Mouse (Mus musculus): ENCODE measurements around the gene Camk1d. TPM values are rescaled to one million over a fixed set of nuclear protein-coding genes. Genes with fewer than 3 reads are reported as not detected.
A peak's percentile ranks its signal among the peaks of the same experiment; 100 is the strongest.
"Not testable (repeated sequence)": the region's sequence is repeated elsewhere in the genome, so short reads cannot be mapped to it uniquely, and the experiment has no call there.

The Camk1d gene
- polyA plus RNA-seq, 1 experiment from 2014 or later: 5.6 TPM

DNA sequence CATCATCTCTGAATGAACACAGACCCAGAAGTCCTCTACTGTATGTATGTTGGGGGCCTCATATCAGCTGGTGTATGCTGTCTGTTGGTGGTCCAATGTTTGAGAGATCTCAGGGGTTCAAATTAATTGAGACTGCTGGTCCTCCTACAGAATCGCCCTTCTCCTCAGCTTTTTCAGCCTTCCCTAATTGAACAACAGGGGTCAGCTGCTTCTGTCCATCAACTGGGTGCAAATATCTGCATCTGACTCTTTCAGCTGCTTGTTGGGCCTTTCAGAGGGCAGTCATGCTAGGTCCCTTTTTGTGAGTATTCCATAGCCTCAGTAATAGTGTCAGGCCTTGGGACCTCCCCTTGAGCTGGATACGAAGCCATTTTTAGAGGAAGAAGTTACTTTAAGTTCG, 174.4 kb downstream of the Camk1d start:
- H3K4me1 ChIP-seq (ENCODE audit: control insufficient read depth in 2 of 2, insufficient read depth in 2 of 2, low read length in 2 of 2); H3K27me3 ChIP-seq (ENCODE audit: control insufficient read depth, insufficient read depth, low read length); H3K9me3 ChIP-seq (ENCODE audit: control insufficient read depth, low read length); H3K4me3 ChIP-seq (ENCODE audit: control insufficient read depth in 1 of 2, insufficient read depth in 1 of 2, low read depth in 1 of 2, low read length in 2 of 2); H3K9ac ChIP-seq (ENCODE audit: low read length); H3K36me3 ChIP-seq (ENCODE audit: control insufficient read depth, insufficient read depth, low read length); H3K4me2 ChIP-seq (ENCODE audit: low read length); H3K27ac ChIP-seq (replicated peaks in 1 of 2; ENCODE audit: control insufficient read depth in 1 of 2, insufficient read depth in 1 of 2, low read depth in 2 of 2, low read length in 2 of 2); ATAC-seq (ENCODE audit: insufficient number of reproducible peaks, insufficient read depth, low FRiP score, low read depth): not testable (repeated sequence)
- WGBS: 67% methylated on average over 3 of the region's 3 CpGs

DNA sequence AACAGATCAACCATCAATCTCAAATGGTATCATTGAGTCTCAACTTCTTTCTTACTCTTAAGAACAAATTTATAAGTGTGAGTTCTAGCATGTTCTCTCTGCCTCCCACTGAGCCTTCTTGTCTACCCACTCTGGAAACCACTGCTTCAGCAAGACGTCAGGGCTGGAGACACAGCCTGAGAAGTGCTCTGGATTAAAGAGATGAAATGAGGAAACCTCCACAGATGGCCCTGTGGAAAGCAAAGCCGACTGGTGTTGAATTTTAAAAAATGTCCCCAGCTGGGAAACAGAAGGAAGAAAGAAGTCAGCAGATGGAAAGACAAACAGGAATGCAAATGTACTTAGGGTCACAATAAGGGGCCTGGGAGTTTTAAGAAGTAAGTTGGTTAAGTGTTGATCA, 180.4 kb downstream of the Camk1d start:
- Histone ChIP-seq H3K9me3 (ENCODE audit: control insufficient read depth, low read length) (0 out of 2 replicates have a peak, but pooled peaks cover 2% of the 10 kb centered on the region), H3K4me2 (ENCODE audit: low read length) (no peak overlapping the region), H3K9ac (ENCODE audit: low read length) (no peak overlapping the region), H3K4me3 (ENCODE audit: control insufficient read depth in 1 of 2, insufficient read depth in 1 of 2, low read depth in 1 of 2, low read length in 2 of 2) (no peak overlapping the region), H3K4me1 (ENCODE audit: control insufficient read depth in 2 of 2, insufficient read depth in 2 of 2, low read length in 2 of 2) (no peaks in the 10 kb centered on the region), H3K27ac (replicated peaks in 1 of 2; ENCODE audit: control insufficient read depth in 1 of 2, insufficient read depth in 1 of 2, low read depth in 2 of 2, low read length in 2 of 2) (no peak overlapping the region), H3K27me3 (ENCODE audit: control insufficient read depth, insufficient read depth, low read length) (no peaks in the 10 kb centered on the region), H3K36me3 (ENCODE audit: control insufficient read depth, insufficient read depth, low read length) (no peaks in the 10 kb centered on the region)
- no peak for ATAC-seq (ENCODE audit: insufficient number of reproducible peaks, insufficient read depth, low FRiP score, low read depth)
- 59% methylated on average over 2 of the region's 2 CpGs for WGBS

- H3K4me3 ChIP-seq (ENCODE audit: control insufficient read depth in 1 of 2, insufficient read depth in 1 of 2, low read depth in 1 of 2, low read length in 2 of 2): no peak overlapping the region
- ATAC-seq (ENCODE audit: insufficient number of reproducible peaks, insufficient read depth, low FRiP score, low read depth): no peak
- no peaks in the 10 kb centered on the region for H3K4me1 ChIP-seq (ENCODE audit: control insufficient read depth in 2 of 2, insufficient read depth in 2 of 2, low read length in 2 of 2)
- H3K9me3 ChIP-seq (ENCODE audit: control insufficient read depth, low read length): 0 out of 2 replicates have a peak, but pooled peaks cover 4% of the 10 kb centered on the region
- no peak overlapping the region for H3K4me2 ChIP-seq (ENCODE audit: low read length)
- no peaks in the 10 kb centered on the region for H3K27me3 ChIP-seq (ENCODE audit: control insufficient read depth, insufficient read depth, low read length)
- no peak overlapping the region for H3K27ac ChIP-seq (replicated peaks in 1 of 2; ENCODE audit: control insufficient read depth in 1 of 2, insufficient read depth in 1 of 2, low read depth in 2 of 2, low read length in 2 of 2)
- 72% methylated on average over 2 of the region's 2 CpGs for WGBS
- H3K36me3 ChIP-seq (ENCODE audit: control insufficient read depth, insufficient read depth, low read length): no peaks in the 10 kb centered on the region
- no peak overlapping the region for H3K9ac ChIP-seq (ENCODE audit: low read length)
Observed at GRCm38 (mm10) chr2:5529992-5530391, 184.3 kb downstream of the Camk1d start.

DNA sequence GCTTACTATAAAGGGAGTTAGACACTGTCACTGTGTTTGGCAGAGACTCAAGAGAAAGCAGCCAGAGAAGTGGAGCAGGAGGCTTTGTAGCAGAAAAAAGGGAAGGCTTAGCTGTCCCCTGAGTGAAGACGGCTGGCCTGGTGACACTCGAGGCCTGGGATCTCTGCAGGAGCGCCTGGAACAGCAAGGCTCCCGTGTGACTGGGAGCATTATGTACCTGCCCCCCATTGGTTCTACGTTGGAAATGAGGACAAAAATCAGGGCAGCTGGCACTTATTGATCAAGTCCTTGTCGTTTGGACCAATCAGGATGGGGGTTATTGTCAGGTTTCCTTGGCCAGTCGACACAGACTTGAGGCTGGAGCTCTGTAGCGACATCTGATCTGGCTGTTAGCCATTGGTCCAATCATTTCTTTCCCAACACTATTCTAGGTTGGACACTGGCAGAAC, 195.1 kb downstream of the Camk1d start:
- H3K9me3 ChIP-seq (ENCODE audit: control insufficient read depth, low read length): 0 out of 2 replicates have a peak, but pooled peaks cover under 1% of the 10 kb centered on the region
- peaks cover 8 to 9% of the 10 kb centered on the region in 2 experiments for H3K4me1 ChIP-seq (ENCODE audit: control insufficient read depth in 2 of 2, insufficient read depth in 2 of 2, low read length in 2 of 2)
- 35% methylated on average over 8 of the region's 8 CpGs for WGBS
- no peak overlapping the region for H3K4me2 ChIP-seq (ENCODE audit: low read length)
- no peaks in the 10 kb centered on the region for H3K36me3 ChIP-seq (ENCODE audit: control insufficient read depth, insufficient read depth, low read length)
- ATAC-seq (ENCODE audit: insufficient number of reproducible peaks, insufficient read depth, low FRiP score, low read depth): no peak
- H3K4me3 ChIP-seq (ENCODE audit: control insufficient read depth in 1 of 2, insufficient read depth in 1 of 2, low read depth in 1 of 2, low read length in 2 of 2): no peak overlapping the region
- H3K9ac ChIP-seq (ENCODE audit: low read length): no peak overlapping the region
- H3K27me3 ChIP-seq (ENCODE audit: control insufficient read depth, insufficient read depth, low read length): no peaks in the 10 kb centered on the region
- H3K27ac ChIP-seq (replicated peaks in 1 of 2; ENCODE audit: control insufficient read depth in 1 of 2, insufficient read depth in 1 of 2, low read depth in 2 of 2, low read length in 2 of 2): peak overlapping the region in 1 of 2 experiments; percentile 43; a peak in 1 of 4 replicates

DNA sequence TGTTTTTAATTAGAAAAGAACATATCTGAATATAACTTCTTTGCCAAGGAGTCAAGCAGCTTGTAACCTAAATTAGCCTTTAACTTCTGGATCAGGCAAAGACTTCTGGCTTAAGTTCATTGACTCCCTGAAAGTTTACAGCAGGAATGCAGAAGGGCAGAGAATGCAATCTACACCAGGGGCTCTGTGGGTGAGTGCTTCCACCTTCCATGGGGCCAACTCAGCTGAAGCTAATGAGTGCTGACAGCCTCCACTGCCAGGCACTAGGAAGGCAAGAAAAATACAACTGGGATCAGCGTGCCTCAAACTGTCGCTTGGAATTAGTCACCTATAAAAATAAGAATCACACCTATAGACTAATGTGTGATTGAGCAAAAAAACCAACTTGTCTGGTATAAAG, 199.2 kb downstream of the Camk1d start:
- WGBS: 35% methylated on average over 2 of the region's 2 CpGs
- Histone ChIP-seq H3K27me3 (ENCODE audit: control insufficient read depth, insufficient read depth, low read length) (no peaks in the 10 kb centered on the region), H3K9ac (ENCODE audit: low read length) (no peak overlapping the region), H3K27ac (replicated peaks in 1 of 2; ENCODE audit: control insufficient read depth in 1 of 2, insufficient read depth in 1 of 2, low read depth in 2 of 2, low read length in 2 of 2) (peak overlapping the region; percentile 17 to 39; a peak in 1 of 4 replicates), H3K36me3 (ENCODE audit: control insufficient read depth, insufficient read depth, low read length) (no peaks in the 10 kb centered on the region), H3K9me3 (ENCODE audit: control insufficient read depth, low read length) (peaks cover 4% of the 10 kb centered on the region; the same call in 1 of the 2 replicates), H3K4me1 (ENCODE audit: control insufficient read depth in 2 of 2, insufficient read depth in 2 of 2, low read length in 2 of 2) (peaks cover 8 to 9% of the 10 kb centered on the region in 2 experiments), H3K4me3 (ENCODE audit: control insufficient read depth in 1 of 2, insufficient read depth in 1 of 2, low read depth in 1 of 2, low read length in 2 of 2) (no peak overlapping the region), H3K4me2 (ENCODE audit: low read length) (no peak overlapping the region)
- no peak for ATAC-seq (ENCODE audit: insufficient number of reproducible peaks, insufficient read depth, low FRiP score, low read depth)

DNA sequence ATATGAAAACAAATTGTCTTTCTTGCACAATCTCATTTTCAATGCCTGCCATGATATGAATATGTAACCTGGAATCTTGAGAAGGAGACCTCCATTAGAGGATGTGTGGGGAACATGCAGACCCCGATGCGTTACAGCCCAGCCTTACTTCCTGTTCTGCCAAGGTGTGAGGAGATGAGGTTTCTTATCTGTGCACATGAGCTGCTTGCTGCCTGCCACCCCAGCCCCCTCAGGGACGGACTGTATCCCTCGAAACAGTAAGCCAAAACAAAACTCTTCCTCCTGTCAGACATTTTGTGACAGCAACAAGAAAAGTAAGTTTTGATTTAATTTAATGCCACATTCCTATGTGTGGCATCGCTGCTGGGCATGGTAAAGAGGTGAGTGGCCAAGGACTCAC, 200.2 kb downstream of the Camk1d start:
- no peak for ATAC-seq (ENCODE audit: insufficient number of reproducible peaks, insufficient read depth, low FRiP score, low read depth)
- Histone ChIP-seq H3K9me3 (ENCODE audit: control insufficient read depth, low read length) (peaks cover 4% of the 10 kb centered on the region; the same call in 1 of the 2 replicates), H3K27ac (replicated peaks in 1 of 2; ENCODE audit: control insufficient read depth in 1 of 2, insufficient read depth in 1 of 2, low read depth in 2 of 2, low read length in 2 of 2) (no peak overlapping the region), H3K4me2 (ENCODE audit: low read length) (no peak overlapping the region), H3K27me3 (ENCODE audit: control insufficient read depth, insufficient read depth, low read length) (no peaks in the 10 kb centered on the region), H3K4me3 (ENCODE audit: control insufficient read depth in 1 of 2, insufficient read depth in 1 of 2, low read depth in 1 of 2, low read length in 2 of 2) (no peak overlapping the region), H3K4me1 (ENCODE audit: control insufficient read depth in 2 of 2, insufficient read depth in 2 of 2, low read length in 2 of 2) (peaks cover 3% of the 10 kb centered on the region in 2 experiments), H3K36me3 (ENCODE audit: control insufficient read depth, insufficient read depth, low read length) (no peaks in the 10 kb centered on the region), H3K9ac (ENCODE audit: low read length) (no peak overlapping the region)
- 91% methylated on average over 5 of the region's 5 CpGs for WGBS

GRCm38 (mm10) chr2:5513621-5514020, 200.7 kb downstream of the Camk1d start:
- no peak overlapping the region for H3K4me2 ChIP-seq (ENCODE audit: low read length)
- peaks cover 0 to 3% of the 10 kb centered on the region in 2 experiments; a peak in 3 of 4 replicates for H3K4me1 ChIP-seq (ENCODE audit: control insufficient read depth in 2 of 2, insufficient read depth in 2 of 2, low read length in 2 of 2)
- H3K36me3 ChIP-seq (ENCODE audit: control insufficient read depth, insufficient read depth, low read length): no peaks in the 10 kb centered on the region
- H3K4me3 ChIP-seq (ENCODE audit: control insufficient read depth in 1 of 2, insufficient read depth in 1 of 2, low read depth in 1 of 2, low read length in 2 of 2): no peak overlapping the region
- WGBS: 96% methylated on average over 2 of the region's 2 CpGs
- peaks cover 4% of the 10 kb centered on the region; the same call in 1 of the 2 replicates for H3K9me3 ChIP-seq (ENCODE audit: control insufficient read depth, low read length)
- H3K27ac ChIP-seq (replicated peaks in 1 of 2; ENCODE audit: control insufficient read depth in 1 of 2, insufficient read depth in 1 of 2, low read depth in 2 of 2, low read length in 2 of 2): no peak overlapping the region
- ATAC-seq (ENCODE audit: insufficient number of reproducible peaks, insufficient read depth, low FRiP score, low read depth): no peak
- no peaks in the 10 kb centered on the region for H3K27me3 ChIP-seq (ENCODE audit: control insufficient read depth, insufficient read depth, low read length)
- no peak overlapping the region for H3K9ac ChIP-seq (ENCODE audit: low read length)

DNA sequence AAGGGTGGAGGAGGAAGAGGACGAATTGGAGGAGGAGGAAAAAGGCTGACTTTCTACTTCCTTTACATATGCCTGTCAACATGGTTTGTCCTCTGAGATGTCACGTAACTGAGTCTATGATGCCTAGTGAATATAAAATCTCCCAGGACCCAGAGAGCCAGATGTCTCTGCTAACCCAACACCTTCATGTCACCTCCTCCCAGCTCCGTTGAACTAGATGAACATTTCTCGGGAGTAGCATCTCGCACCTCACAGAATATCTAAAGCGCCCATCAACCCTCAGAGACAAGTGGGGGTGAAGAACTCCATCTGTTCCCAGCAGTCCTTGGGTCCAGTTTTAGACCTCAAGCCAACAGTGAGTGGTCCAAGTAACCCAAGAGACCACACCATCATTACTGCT, 204.3 kb downstream of the Camk1d start:
- Histone ChIP-seq H3K27me3 (ENCODE audit: control insufficient read depth, insufficient read depth, low read length) (no peaks in the 10 kb centered on the region), H3K4me1 (ENCODE audit: control insufficient read depth in 2 of 2, insufficient read depth in 2 of 2, low read length in 2 of 2) (peaks cover 0 to 3% of the 10 kb centered on the region in 2 experiments; a peak in 1 of 4 replicates), H3K36me3 (ENCODE audit: control insufficient read depth, insufficient read depth, low read length) (no peaks in the 10 kb centered on the region), H3K27ac (replicated peaks in 1 of 2; ENCODE audit: control insufficient read depth in 1 of 2, insufficient read depth in 1 of 2, low read depth in 2 of 2, low read length in 2 of 2) (no peak overlapping the region), H3K4me2 (ENCODE audit: low read length) (no peak overlapping the region), H3K9ac (ENCODE audit: low read length) (no peak overlapping the region), H3K4me3 (ENCODE audit: control insufficient read depth in 1 of 2, insufficient read depth in 1 of 2, low read depth in 1 of 2, low read length in 2 of 2) (no peak overlapping the region), H3K9me3 (ENCODE audit: control insufficient read depth, low read length) (peaks cover 13% of the 10 kb centered on the region; the same call in 1 of the 2 replicates)
- no peak for ATAC-seq (ENCODE audit: insufficient number of reproducible peaks, insufficient read depth, low FRiP score, low read depth)
- 75% methylated on average over 6 of the region's 6 CpGs for WGBS

Measured in heart, embryonic 14.5 days (tissue).